Mouse (Mus musculus) heart, embryonic 14.5 days (tissue): ENCODE measurements around the gene Ptprs. TPM values are rescaled to one million over a fixed set of nuclear protein-coding genes. Genes with fewer than 3 reads are reported as not detected.

Source experiments
- ATAC-seq: fragments of 200-750 bp; cut with Nextera tagmentation; 2 replicates; pipeline ENCODE4 v1.8.0; 2017; ENCODE audit warnings: low read depth, moderate TSS enrichment; ENCODE audit not compliant: insufficient number of reproducible peaks, insufficient read depth, low FRiP score
- H3K27ac ChIP-seq, 2 experiments: fragments of 200-500 bp in 1 of 2; fragments of 300-500 bp in 1 of 2; sonication (generic) in 1 of 2; replicated peaks in 1 of 2; 2 replicates each; pipeline ENCODE4 v1.5.1; 2012 to 2014; ENCODE audit warnings: low read depth in 2 of 2, low read length in 2 of 2, control low read depth in 1 of 2, mild to moderate bottlenecking in 1 of 2, mixed read lengths in 1 of 2; ENCODE audit not compliant: control insufficient read depth in 1 of 2, insufficient read depth in 1 of 2
- H3K27me3 ChIP-seq: fragments of 300-500 bp; sonication (generic); 2 replicates; pipeline ENCODE4 v1.6.1; 2014; ENCODE audit warnings: mild to moderate bottlenecking, low read length, control low read depth; ENCODE audit not compliant: control insufficient read depth, insufficient read depth
- H3K36me3 ChIP-seq: fragments of 300-500 bp; sonication (generic); 2 replicates; pipeline ENCODE4 v1.6.1; 2014; ENCODE audit warnings: mild to moderate bottlenecking, control low read depth, low read length, mixed read lengths; ENCODE audit not compliant: control insufficient read depth, insufficient read depth
- H3K4me1 ChIP-seq, 2 experiments: fragments of 200-500 bp in 1 of 2; fragments of 300-500 bp in 1 of 2; sonication (generic) in 1 of 2; 2 replicates each; pipeline ENCODE4 v1.6.1; 2012 to 2014; ENCODE audit warnings: low read length in 2 of 2, control low read depth in 1 of 2, mixed read lengths in 1 of 2; ENCODE audit not compliant: control insufficient read depth in 2 of 2, insufficient read depth in 2 of 2
- H3K4me2 ChIP-seq: fragments of 300-500 bp; sonication (generic); 2 replicates; pipeline ENCODE4 v1.6.1; 2014; ENCODE audit warnings: mild to moderate bottlenecking, low read length
- H3K4me3 ChIP-seq, 2 experiments: fragments of 200-500 bp in 1 of 2; fragments of 300-500 bp in 1 of 2; sonication (generic) in 1 of 2; 2 replicates each; pipeline ENCODE4 v1.5.1; 2012 to 2014; ENCODE audit warnings: low read length in 2 of 2, mild to moderate bottlenecking in 2 of 2, control low read depth in 1 of 2, low read depth in 1 of 2, moderate library complexity in 1 of 2; ENCODE audit not compliant: control insufficient read depth in 1 of 2, insufficient read depth in 1 of 2
- H3K9ac ChIP-seq: fragments of 300-500 bp; sonication (generic); 2 replicates; pipeline ENCODE4 v1.6.1; 2014; ENCODE audit warnings: mild to moderate bottlenecking, low read length
- H3K9me3 ChIP-seq: fragments of 300-500 bp; sonication (generic); 2 replicates; pipeline ENCODE4 v1.6.1; 2016; ENCODE audit warnings: low read length, control low read depth; ENCODE audit not compliant: control insufficient read depth
- WGBS: fragments of 180-500 bp; shearing (Covaris S2); extraction: QIAGEN DNeasy Blood & Tissue Kit; methylation state at CpG from one replicate; pipeline ENCODE4 v1.1.7; 2014; 5-methylcytosine and 5-hydroxymethylcytosine counted together
- polyA plus RNA-seq: library from polyadenylated mRNA; unstranded; fragments of >200 nt; fragmentation: Nextera tagmentation; extraction: Ambion mirVana; gene quantifications from 2 replicates; pipeline ENCODE4 v1.2.1, GENCODE M21; 2014

Gene Ptprs
- polyA plus RNA-seq, 1 experiment from 2014 or later = 60.1 TPM

GRCm38 (mm10) chr17:56445397-56445796 lies 30.9 kb downstream of the Ptprs start:
- 84% methylated on average over 14 of the region's 14 CpGs for WGBS
- peaks cover 80% of the 10 kb centered on the region for H3K36me3 ChIP-seq

GRCm38 (mm10) chr17:56444771-56445170 lies 31.5 kb downstream of the Ptprs start:
- Histone ChIP-seq H3K36me3 (peaks cover 75% of the 10 kb centered on the region), H3K4me1 (peaks cover 0 to 9% of the 10 kb centered on the region in 2 experiments; a peak in 2 of 4 replicates), H3K27ac (no peak overlapping the region), H3K9ac (no peak overlapping the region), H3K4me2 (no peak overlapping the region), H3K9me3 (no peaks in the 10 kb centered on the region), H3K4me3 (no peak overlapping the region), H3K27me3 (no peaks in the 10 kb centered on the region)
- 91% methylated on average over 3 of the region's 3 CpGs for WGBS
- no peak for ATAC-seq

More at GRCm38 (mm10) chr17:56445397-56445796, 30.9 kb downstream of the Ptprs start:
- Histone ChIP-seq H3K9ac (no peak overlapping the region), H3K4me1 (peaks cover 0 to 9% of the 10 kb centered on the region in 2 experiments; a peak in 2 of 4 replicates), H3K4me3 (no peak overlapping the region), H3K27ac (no peak overlapping the region), H3K9me3 (no peaks in the 10 kb centered on the region), H3K27me3 (no peaks in the 10 kb centered on the region), H3K4me2 (no peak overlapping the region)
- ATAC-seq = no peak

DNA sequence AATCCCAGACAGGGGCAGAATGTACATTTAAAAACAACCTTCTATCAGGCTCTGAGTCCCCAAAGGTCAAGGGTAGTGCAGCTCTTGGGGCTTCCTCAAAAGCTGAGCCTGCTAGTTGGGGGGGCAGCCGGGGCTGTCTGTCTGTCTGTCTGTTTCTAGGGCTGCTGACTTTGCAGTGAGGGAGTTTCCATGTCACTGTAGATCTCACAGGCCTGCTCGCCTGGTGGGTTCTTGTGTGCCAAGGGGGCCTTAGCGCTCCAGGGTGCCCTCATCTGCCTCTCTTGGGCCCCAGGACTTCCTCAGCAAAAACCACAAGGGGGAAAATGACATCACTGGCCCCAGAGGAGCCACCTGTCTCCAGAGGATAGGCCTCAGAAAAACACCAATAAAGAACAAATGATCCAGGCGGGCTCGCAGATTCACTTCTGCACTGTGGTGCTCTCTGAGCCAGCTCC lies 32.9 kb downstream of the Ptprs start:
- WGBS = 84% methylated on average over 5 of the region's 5 CpGs
- Histone ChIP-seq H3K9ac (no peak overlapping the region), H3K4me1 (peaks cover 0 to 9% of the 10 kb centered on the region in 2 experiments; a peak in 2 of 4 replicates), H3K27ac (no peak overlapping the region), H3K4me2 (no peak overlapping the region), H3K4me3 (no peak overlapping the region), H3K36me3 (peaks cover 61% of the 10 kb centered on the region), H3K9me3 (no peaks in the 10 kb centered on the region), H3K27me3 (no peaks in the 10 kb centered on the region)
- ATAC-seq = no peak

DNA sequence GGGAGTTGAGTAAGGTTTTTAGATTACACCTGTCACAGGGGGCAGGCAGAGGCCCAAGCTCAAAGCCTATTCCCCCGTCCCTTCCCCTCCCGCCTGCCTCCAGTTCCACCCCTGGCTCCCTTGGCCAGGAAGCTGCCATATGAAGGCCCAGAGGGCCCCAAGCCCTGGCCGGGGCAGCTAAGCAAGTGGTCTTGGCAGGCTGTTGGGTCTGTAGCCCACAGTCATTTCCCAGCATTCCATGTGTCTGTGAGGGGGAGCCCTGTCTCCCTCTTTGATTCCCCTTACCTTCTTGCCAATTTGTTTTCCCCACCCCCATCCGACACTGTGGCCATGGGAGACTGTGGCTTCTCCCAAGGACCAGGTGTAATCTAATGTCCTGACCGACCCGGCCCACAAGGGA lies 34.0 kb downstream of the Ptprs start:
- Histone ChIP-seq H3K9me3 (peaks cover 3% of the 10 kb centered on the region; the same call in 1 of the 2 replicates), H3K4me1 (peaks cover 0 to 9% of the 10 kb centered on the region in 2 experiments; a peak in 2 of 4 replicates), H3K4me3 (no peak overlapping the region), H3K9ac (no peak overlapping the region), H3K27ac (no peak overlapping the region), H3K4me2 (no peak overlapping the region), H3K27me3 (no peaks in the 10 kb centered on the region), H3K36me3 (peaks cover 57% of the 10 kb centered on the region)
- no peak for ATAC-seq
- WGBS = 80% methylated on average over 6 of the region's 6 CpGs

DNA sequence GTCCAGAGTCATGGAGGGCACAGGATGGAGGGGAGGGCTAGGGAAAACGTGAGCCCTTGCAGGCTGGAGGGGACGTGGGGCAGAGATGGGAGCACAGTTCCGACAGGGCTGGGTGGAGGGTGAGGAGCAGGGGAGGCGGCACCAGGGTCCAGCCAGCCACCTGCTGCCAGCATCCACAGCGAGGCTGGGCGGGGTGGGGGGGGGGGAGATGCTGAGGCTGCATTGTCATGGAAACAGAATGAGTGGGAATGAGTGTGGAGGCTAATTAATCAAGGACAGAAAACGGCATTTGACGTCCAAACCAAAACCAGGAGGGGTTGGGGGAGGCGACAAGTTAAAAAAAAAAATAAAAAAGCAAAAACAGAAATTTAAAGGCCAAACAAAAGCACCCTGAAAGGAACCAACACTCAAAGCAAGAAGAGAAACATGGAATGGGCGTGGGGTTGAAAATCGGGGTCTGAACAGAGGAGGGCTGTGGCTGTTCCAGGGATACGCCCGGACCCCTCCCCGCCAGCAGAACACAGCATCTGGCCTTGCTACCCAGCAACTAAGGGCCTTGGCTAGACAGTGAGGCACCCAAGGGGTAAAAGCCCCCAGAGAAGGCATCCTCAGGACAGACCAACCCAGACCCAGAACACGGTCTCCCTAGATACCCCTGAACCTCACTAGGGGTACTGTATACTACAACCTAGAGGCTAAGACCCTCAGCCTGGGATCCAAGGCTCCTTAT lies 36.4 kb downstream of the Ptprs start:
- ATAC-seq = no peak
- WGBS = 86% methylated on average over 15 of the region's 15 CpGs
- H3K4me1 ChIP-seq = peaks cover 0 to 9% of the 10 kb centered on the region in 2 experiments; a peak in 2 of 4 replicates
- peaks cover 64% of the 10 kb centered on the region for H3K36me3 ChIP-seq
- peaks cover 14% of the 10 kb centered on the region for H3K9me3 ChIP-seq
- no peaks in the 10 kb centered on the region for H3K27me3 ChIP-seq
- no peak overlapping the region for H3K9ac ChIP-seq
- H3K4me3 ChIP-seq = no peak overlapping the region
- H3K4me2 ChIP-seq = no peak overlapping the region
- no peak overlapping the region for H3K27ac ChIP-seq

DNA sequence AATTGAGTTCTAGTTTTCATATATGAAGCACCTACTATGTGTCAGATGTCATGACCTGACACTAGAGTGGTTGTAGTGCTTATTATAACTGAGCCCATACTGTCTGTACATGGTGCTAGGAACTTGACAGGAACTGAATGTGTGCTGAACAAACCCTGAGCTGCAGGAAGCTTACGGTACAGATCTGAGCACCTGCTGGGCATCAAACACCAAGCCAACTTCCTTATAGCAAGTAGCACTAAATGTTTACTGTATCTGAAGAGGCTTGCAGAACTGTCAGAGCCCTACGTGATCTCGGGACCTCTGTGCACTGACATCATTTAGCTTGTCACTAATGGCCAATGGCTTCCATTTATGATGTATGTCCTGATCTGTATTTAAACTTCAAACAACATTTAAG lies 44.7 kb downstream of the Ptprs start:
- Histone ChIP-seq H3K27ac (no peak overlapping the region), H3K4me2 (no peak overlapping the region), H3K4me1 (no peaks in the 10 kb centered on the region), H3K9ac (no peak overlapping the region), H3K27me3 (no peaks in the 10 kb centered on the region; the same call in 1 of the 2 replicates), H3K9me3 (peaks cover 4% of the 10 kb centered on the region), H3K4me3 (no peak overlapping the region), H3K36me3 (peaks cover 78% of the 10 kb centered on the region)
- WGBS = 89% methylated on average over 3 of the region's 3 CpGs
- ATAC-seq = no peak

DNA sequence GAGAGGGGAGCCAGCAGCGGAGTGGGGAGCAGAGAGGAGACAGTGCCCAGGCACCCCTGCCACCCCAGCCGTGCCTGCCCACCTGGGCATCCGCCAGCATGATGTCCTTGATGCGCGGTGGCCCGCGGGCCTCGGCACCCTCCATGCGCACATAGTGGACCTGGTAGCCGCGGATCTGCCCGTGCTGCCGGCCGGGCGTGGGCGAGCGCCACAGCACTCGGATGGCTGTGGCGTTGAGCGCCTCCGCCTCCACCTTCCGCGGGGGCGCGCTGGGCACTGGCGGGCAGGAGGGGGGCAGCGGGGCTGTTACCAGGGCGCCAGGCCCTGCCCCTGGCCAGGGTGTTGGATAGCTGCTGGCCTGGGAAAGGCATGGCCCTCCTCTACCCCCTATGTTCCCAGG lies 48.4 kb downstream of the Ptprs start:
- whole genome bisulfite sequencing = 74% methylated on average over 26 of the region's 28 CpGs
- no peak overlapping the region for H3K4me2 ChIP-seq
- H3K4me1 ChIP-seq = peaks cover 7 to 9% of the 10 kb centered on the region in 2 experiments
- no peaks in the 10 kb centered on the region; the same call in 1 of the 2 replicates for H3K27me3 ChIP-seq
- H3K9me3 ChIP-seq = no peaks in the 10 kb centered on the region
- H3K4me3 ChIP-seq = no peak overlapping the region
- ATAC-seq = no peak
- peaks cover 65% of the 10 kb centered on the region for H3K36me3 ChIP-seq
- H3K27ac ChIP-seq = no peak overlapping the region
- no peak overlapping the region for H3K9ac ChIP-seq
